Mouse (Mus musculus) gastrocnemius, postnatal 14 days (tissue): ENCODE data around the gene Capg. TPM values are rescaled to one million over a fixed set of nuclear protein-coding genes. Genes with fewer than 3 reads are reported as not detected.

Source experiments
- DNase-seq: peaks from one replicate; pipeline ENCODE4 v3.0.0; 2021; ENCODE audit warnings: mixed read lengths
- intact Hi-C: fragments of 180-260 bp; cut with DNase I; formaldehyde crosslinking; loops from one replicate; pipeline ENCODE4 v1.15.1; 2025; ENCODE audit warnings: low total_unique reads
- total RNA-seq, 2 experiments: library from RNA; stranded (reverse); gene quantifications; 2 replicates each; pipeline ENCODE4 v1.2.3; 2021

The Capg gene
- total RNA-seq, 2 experiments from 2014 or later, result 11.5 to 15.4 TPM

DNA sequence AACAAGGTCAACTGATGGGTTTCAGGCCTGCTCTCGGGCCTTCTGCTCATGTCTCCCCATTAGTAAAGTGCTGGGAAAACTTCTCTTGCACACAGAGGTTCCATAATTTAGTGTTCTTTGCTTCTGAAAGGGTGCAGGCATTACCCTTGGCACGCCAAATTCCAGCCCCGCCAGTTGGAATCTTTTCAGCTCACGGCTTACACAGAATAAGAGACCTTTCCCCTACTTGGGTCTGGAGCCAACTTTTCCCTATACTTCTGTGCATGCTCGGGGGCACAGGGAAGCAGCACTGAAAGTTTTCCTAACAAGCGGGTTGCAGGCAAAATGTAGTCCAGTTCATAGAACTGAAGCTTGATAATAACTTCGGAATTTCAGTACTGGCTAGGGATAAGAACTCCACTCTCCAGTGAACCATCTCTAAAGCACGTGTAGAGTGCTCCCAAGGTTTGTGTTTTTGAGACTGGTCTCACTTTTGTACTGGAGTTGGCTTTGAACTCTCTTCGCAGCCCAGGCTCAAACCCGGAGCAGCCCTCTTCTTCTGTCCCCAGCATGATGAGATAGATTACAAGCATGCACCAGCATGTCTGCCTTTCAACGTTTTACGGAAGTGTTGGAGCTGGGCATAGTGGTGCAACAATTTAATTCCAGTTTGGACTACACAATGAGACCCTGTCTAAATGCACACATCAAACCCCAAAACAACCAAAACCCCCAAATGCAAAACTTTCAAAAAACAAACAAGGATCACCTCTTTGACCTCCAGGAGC lies 54.8 kb downstream of the Capg start:
- DNase-seq, result peak; percentile 23
- intact Hi-C loops, result no loop called here

DNA sequence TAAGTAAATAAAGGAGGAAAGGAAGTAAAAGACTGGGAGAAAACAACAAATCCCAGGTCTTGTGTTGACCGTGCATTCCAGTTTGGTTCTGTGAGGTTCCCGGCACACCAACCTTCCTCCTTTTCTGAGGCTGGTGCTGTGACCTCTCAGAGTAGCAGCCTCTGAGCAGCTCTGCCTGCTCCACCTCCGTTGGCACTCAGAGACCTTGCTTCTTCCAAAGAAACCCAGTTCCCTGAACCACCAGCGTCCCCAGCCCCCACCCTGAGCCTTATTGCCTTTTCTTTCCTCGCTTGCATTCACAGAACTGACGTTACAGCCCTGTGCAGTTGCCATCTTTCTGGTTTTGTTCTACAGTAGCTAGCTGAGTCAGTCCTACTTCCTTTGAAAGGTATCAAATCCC lies 56.0 kb downstream of the Capg start:
- intact Hi-C loops, result no loop called here
- no peak for DNase-seq

DNA sequence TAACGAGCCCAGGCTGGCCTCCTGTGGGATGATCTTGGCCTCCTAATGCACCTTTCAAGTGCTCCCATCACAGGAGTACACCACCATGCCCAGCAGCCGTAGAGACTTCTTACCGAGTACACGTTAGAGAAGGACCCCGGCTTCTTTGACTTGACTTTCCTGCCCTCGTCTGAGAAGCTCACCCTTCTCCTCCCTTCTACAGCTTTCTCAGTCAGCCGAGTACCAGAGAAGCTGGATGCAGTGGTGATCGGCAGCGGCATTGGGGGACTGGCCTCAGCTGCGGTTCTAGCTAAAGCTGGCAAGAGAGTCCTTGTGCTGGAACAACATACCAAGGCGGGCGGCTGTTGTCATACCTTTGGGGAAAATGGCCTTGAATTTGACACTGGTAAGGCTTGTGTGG lies 56.6 kb downstream of the Capg start:
- no peak for DNase-seq
- intact Hi-C loops, result no loop called here

DNA sequence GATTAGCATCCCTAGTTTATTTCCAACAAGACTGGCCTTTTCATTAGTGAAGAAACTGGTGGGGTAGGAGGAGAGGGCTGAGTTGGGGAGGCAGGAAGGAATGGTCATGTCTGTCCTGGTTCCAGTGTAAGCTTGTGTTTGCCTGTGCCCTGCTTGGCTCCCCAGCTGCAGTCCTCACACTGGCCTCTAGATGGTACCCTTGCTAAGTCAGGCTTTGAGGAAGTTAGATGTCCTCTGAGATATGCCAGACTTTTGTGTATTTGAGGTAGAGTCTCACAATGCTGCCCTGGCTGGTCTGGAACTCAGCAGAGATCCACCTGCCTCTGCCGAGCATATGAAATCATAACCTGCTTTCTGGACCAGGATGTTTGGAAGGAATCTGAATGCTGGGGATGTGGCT lies 57.5 kb downstream of the Capg start:
- intact Hi-C loops, result no loop called here

DNA sequence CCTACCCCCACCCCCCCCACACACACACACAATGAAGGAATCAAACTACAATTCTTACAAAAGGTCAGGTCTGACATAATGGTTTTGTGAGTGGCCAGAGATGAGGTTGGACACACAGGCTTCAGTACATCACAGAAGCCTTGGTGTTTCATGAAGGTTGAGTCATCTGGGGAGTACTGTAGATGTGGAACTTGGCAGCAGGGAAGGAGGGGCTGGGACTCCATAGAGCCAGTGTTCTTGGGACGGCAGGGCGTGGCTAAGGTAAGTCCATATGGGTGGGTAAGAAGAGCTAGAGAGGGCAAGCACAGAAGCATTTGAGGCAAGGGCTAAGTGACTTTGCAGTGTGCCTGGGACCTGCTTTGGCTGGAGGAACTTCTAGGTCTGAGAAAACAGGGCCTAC lies 59.9 kb downstream of the Capg start:
- intact Hi-C loops, result no loop called here
- DNase-seq, result no peak

More for the DNA sequence above, 57.5 kb downstream of the Capg start:
- peak; percentile 71 for DNase-seq

DNA sequence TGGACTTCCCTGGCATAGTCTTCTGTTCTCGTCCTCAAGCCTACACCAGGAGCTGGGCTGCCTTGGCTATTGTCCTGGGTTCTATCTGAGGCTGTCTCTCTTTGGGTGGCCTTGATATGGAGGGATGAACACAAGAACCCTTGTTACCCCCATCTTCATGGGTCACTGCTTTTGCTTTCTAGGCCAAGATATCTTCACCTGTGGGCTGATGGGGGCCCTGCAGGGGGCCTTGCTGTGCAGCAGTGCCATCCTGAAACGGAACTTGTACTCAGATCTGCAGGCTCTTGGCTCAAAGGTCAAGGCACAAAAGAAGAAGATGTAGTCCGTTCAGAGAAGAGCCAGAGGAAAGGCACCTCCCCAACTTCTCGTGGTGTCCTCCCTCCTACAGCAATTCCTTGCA lies 62.9 kb downstream of the Capg start:
- intact Hi-C loops, result no loop called here
- no peak for DNase-seq

- intact Hi-C loops, result no loop called here
- DNase-seq, result no peak
Observed at GRCm38 (mm10) chr6:72607676-72608075, 63.5 kb downstream of the Capg start.

GRCm38 (mm10) chr6:72608662-72609184 lies 64.5 kb downstream of the Capg start:
- no peak for DNase-seq
- intact Hi-C loops, result no loop called here

- intact Hi-C loops, result no loop called here
Observed at GRCm38 (mm10) chr6:72610261-72610660, 66.1 kb downstream of the Capg start.

More at GRCm38 (mm10) chr6:72610261-72610660, 66.1 kb downstream of the Capg start:
- no peak for DNase-seq

Other genes with a start within 250 kb of the Capg start
- gene Sftpb, start 239.8 kb upstream of the Capg start, total RNA-seq, result not detected
- 10 to 100 TPM; 16.7 to 17.2 TPM for gene Usp39, start 199.2 kb upstream of the Capg start, total RNA-seq
- 10 to 100 TPM; 11.4 TPM for gene 0610030E20Rik, start 197.1 kb upstream of the Capg start, total RNA-seq
- 10 to 100 TPM in 1 of 2 experiments, 1 to 10 TPM in 1; 9.1 to 12.5 TPM for gene Tmem150a, start 188.9 kb upstream of the Capg start, total RNA-seq
- gene Rnf181, start 177.4 kb upstream of the Capg start, total RNA-seq, result 10 to 100 TPM; 31.2 to 31.7 TPM
- gene Vamp5, start 163.9 kb upstream of the Capg start, total RNA-seq, result 10 to 100 TPM; 60.9 to 79.6 TPM
- gene Vamp8, start 153.7 kb upstream of the Capg start, total RNA-seq, result 10 to 100 TPM; 51.8 to 52.7 TPM
- gene Ggcx, start 130.1 kb upstream of the Capg start, total RNA-seq, result 10 to 100 TPM; 15.0 to 15.5 TPM
- gene Mat2a, start 104.8 kb upstream of the Capg start, total RNA-seq, result 100 to 1,000 TPM; 202 to 277 TPM
- under 1 TPM; 0.78 to 0.98 TPM for gene Sh2d6, start 22.7 kb upstream of the Capg start, total RNA-seq
- gene Elmod3, start 54.0 kb downstream of the Capg start, total RNA-seq, result 1 to 10 TPM; 4.7 to 8.6 TPM
- gene Retsat, start 54.1 kb downstream of the Capg start, total RNA-seq, result 10 to 100 TPM; 40.8 to 46.7 TPM
- 10 to 100 TPM; 21.6 to 21.7 TPM for gene Tgoln1, start 72.6 kb downstream of the Capg start, total RNA-seq
- 10 to 100 TPM in 1 of 2 experiments, 1 to 10 TPM in 1; 9.6 to 10.4 TPM for gene Tcf7l1, start 244.9 kb downstream of the Capg start, total RNA-seq